Mouse (Mus musculus) heart, embryonic 16.5 days (tissue): ENCODE data around the gene Elmo1. TPM values are rescaled to one million over a fixed set of nuclear protein-coding genes. Genes with fewer than 3 reads are reported as not detected.

Experiments
- ATAC-seq: fragments of 200-750 bp; cut with Nextera tagmentation; replicated peaks from 2 replicates; pipeline ENCODE4 v1.8.0; 2017; ENCODE audit warnings: moderate number of reproducible peaks; ENCODE audit not compliant: insufficient read depth, low FRiP score; ENCODE audit errors: extremely low read depth
- H3K27ac ChIP-seq: fragments of 300-500 bp; sonication (generic); 2 replicates; pipeline ENCODE4 v1.5.1; 2014; ENCODE audit warnings: mild to moderate bottlenecking, low read length, control low read depth, moderate library complexity
- H3K27me3 ChIP-seq: fragments of 300-500 bp; sonication (generic); 2 replicates; pipeline ENCODE4 v1.6.1; 2014; ENCODE audit warnings: low read length, mixed read lengths; ENCODE audit not compliant: control insufficient read depth, insufficient read depth
- H3K36me3 ChIP-seq: fragments of 300-500 bp; sonication (generic); 2 replicates; pipeline ENCODE4 v1.6.1; 2014; ENCODE audit not compliant: control insufficient read depth, insufficient read depth
- H3K4me1 ChIP-seq: fragments of 300-500 bp; sonication (generic); 2 replicates; pipeline ENCODE4 v1.6.1; 2014; ENCODE audit warnings: low read length, mixed read lengths; ENCODE audit not compliant: control insufficient read depth, insufficient read depth
- H3K4me2 ChIP-seq: fragments of 300-500 bp; sonication (generic); 2 replicates; pipeline ENCODE4 v1.6.1; 2014; ENCODE audit warnings: low read depth, mild to moderate bottlenecking, control low read depth, low read length
- H3K4me3 ChIP-seq: fragments of 300-500 bp; sonication (generic); 2 replicates; pipeline ENCODE4 v1.5.1; 2014; ENCODE audit warnings: mild to moderate bottlenecking, control low read depth, low read length
- H3K9ac ChIP-seq: fragments of 300-500 bp; sonication (generic); 2 replicates; pipeline ENCODE4 v1.6.1; 2014; ENCODE audit warnings: low read length, control low read depth
- H3K9me3 ChIP-seq: fragments of 300-500 bp; sonication (generic); replicated peaks from 2 replicates; pipeline ENCODE4 v1.6.1; 2016; ENCODE audit warnings: low read length; ENCODE audit not compliant: control insufficient read depth
- WGBS: fragments of 180-500 bp; shearing (Covaris S2); extraction: QIAGEN DNeasy Blood & Tissue Kit; methylation state at CpG from one replicate; pipeline ENCODE4 v1.1.7; 2014; 5-methylcytosine and 5-hydroxymethylcytosine counted together
- polyA plus RNA-seq: library from polyadenylated mRNA; unstranded; fragments of >200 nt; fragmentation: Nextera tagmentation; extraction: Ambion mirVana; gene quantifications from 2 replicates; pipeline ENCODE4 v1.2.1, GENCODE M21; 2015

Gene Elmo1
- polyA plus RNA-seq, 1 experiment from 2014 or later = 17.7 TPM

DNA sequence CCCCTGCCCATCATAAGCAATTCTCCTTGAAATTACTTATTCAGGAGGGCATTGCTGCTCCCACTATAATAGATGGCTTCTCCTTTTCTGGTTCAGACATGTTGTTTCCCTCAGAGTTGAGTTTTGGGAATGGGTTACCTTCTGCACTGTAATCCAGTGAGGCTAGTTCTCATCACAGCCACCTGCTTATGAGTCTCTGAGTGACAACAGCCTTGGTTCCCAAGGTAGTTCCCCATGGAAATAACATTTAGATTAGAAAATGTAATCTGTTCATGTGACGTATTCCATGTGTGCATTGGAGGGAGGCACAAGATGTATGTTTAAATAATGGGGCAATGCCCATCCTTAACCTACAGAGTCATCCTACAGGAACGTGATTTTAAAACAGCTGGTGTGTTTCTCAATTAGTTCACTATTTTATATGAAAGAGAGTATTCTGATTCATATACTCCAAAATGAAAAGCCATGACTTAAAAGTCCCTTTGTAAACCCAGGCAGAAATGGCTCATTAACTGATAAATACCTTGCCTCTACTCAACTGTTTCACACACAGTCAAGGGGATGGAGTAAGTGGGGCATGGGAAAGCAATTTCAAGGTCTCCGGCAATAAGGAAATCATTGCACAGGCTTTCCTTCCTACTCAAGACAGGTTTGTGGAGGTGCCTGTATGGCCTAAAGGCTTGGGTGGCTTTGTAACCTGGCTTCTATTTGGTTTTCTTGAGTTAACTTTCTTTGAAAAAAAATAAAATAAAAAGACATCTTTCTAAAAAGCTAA lies 302.6 kb downstream of the Elmo1 start:
- no peak overlapping the region for H3K4me3 ChIP-seq
- no peaks in the 10 kb centered on the region for H3K4me1 ChIP-seq
- no peak overlapping the region for H3K9ac ChIP-seq
- no peaks in the 10 kb centered on the region for H3K27me3 ChIP-seq
- no peak for ATAC-seq
- H3K9me3 ChIP-seq = no peaks in the 10 kb centered on the region
- H3K27ac ChIP-seq = no peak overlapping the region
- H3K4me2 ChIP-seq = no peak overlapping the region
- H3K36me3 ChIP-seq = no peaks in the 10 kb centered on the region
- WGBS = 80% methylated on average over 3 of the region's 3 CpGs

DNA sequence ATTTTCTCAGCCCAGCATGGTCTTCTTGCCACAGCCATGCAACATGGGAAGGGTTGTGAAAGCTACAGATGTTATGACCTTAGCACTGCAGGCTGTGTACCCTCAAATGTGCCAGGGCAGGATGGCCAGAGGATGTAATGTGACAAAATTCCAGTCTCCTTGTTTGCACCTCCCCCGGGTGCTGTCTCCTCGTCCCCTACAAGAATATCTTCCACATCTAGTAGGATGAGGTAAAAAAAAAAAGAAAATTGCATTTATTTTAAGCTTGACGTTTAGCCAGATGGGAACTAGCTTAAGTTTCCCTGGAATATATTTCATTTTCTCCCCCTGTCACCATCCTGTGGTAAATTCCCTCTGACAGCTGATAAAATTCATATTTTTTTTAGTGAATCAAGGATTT lies 307.3 kb downstream of the Elmo1 start:
- WGBS = 70% methylated on average over 3 of the region's 3 CpGs
- Histone ChIP-seq H3K27ac (no peak overlapping the region), H3K9ac (no peak overlapping the region), H3K27me3 (no peaks in the 10 kb centered on the region), H3K4me3 (no peak overlapping the region), H3K36me3 (no peaks in the 10 kb centered on the region), H3K4me1 (no peaks in the 10 kb centered on the region), H3K9me3 (no peaks in the 10 kb centered on the region), H3K4me2 (no peak overlapping the region)
- no peak for ATAC-seq

DNA sequence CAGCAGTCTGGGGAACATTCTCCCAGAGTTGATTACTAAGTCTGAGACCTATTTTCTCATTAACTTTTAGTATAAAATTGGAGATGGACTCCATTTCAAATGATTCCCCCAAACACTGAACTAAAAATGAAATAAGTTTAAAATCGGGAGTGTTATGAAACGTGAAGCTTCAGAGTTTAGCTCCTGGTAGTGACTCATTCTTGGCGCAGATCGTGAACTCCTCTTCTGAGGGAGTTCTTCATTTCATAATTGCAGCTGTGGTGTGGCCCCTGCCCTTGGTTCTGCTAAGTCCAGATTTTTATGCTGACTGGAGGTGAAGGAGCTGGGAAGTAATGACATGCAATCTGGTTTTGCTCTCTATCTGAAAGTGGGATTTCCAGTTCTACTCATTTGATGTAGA lies 307.9 kb downstream of the Elmo1 start:
- Histone ChIP-seq H3K4me3 (no peak overlapping the region), H3K27me3 (no peaks in the 10 kb centered on the region), H3K27ac (no peak overlapping the region), H3K9me3 (no peaks in the 10 kb centered on the region), H3K9ac (no peak overlapping the region), H3K36me3 (no peaks in the 10 kb centered on the region), H3K4me2 (no peak overlapping the region), H3K4me1 (no peaks in the 10 kb centered on the region)
- no peak for ATAC-seq
- WGBS = 90% methylated on average over 4 of the region's 4 CpGs

DNA sequence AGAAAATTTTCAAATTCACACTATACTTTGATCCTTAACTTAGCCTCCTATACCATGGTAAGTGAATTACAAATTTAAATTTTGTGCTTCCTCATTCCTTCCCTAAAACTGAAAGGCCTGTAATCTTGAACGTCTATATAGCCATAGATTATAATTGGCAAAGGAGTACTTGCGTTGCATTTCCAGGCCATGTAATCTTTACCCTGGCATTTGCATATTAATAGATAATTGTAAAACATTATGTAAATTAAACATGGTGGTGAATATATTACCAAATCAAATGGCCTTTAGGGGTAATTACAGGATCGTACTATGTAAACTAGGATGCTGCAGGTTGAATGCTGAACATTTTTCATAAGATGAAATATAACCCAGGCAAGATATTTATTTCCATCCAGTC lies 314.1 kb downstream of the Elmo1 start:
- WGBS = 81% methylated on average over 3 of the region's 3 CpGs
- H3K9ac ChIP-seq = no peak overlapping the region
- no peak overlapping the region for H3K4me2 ChIP-seq
- ATAC-seq = no peak
- H3K4me3 ChIP-seq = no peak overlapping the region
- H3K27ac ChIP-seq = no peak overlapping the region
- no peaks in the 10 kb centered on the region for H3K4me1 ChIP-seq
- H3K36me3 ChIP-seq = no peaks in the 10 kb centered on the region
- H3K27me3 ChIP-seq = no peaks in the 10 kb centered on the region
- no peaks in the 10 kb centered on the region for H3K9me3 ChIP-seq

DNA sequence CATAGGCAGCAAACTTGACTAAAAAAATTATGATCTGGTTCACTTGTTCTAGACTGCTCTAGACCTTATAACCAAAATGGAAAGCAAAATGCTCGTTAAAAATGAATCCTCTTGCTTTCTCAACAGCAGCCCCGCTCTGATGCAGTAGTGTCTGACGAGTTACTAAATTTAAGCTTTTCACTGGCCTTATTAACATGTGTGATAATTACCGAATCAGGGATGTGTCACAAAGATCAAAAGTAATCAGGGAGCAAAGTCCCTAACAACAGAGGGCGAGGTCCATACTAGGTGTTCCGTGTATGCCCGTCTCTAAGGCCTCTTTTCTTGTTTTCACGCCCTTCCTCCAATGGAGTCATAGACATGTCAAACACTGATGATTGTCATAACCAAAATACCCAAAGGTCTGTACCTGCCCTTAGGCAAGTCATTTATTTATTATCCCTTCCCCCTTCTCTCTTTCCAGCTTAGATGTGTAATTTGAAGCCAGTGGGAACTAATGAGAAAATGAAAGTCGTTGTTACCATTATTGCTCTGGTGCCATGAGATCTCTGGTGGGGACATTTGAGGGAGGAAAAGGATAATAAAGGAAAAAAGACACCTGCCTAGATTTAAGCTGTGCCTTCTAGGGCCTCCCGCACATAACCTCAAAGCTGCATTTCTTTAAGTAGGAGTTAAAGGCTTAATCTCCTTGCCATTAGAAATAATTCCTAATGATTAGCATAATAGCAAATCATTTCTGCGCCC lies 316.2 kb downstream of the Elmo1 start:
- ATAC-seq = no peak
- Histone ChIP-seq H3K9me3 (no peaks in the 10 kb centered on the region), H3K4me3 (no peak overlapping the region), H3K4me1 (no peaks in the 10 kb centered on the region), H3K27ac (no peak overlapping the region), H3K27me3 (no peaks in the 10 kb centered on the region), H3K36me3 (no peaks in the 10 kb centered on the region), H3K4me2 (no peak overlapping the region), H3K9ac (no peak overlapping the region)
- WGBS = 86% methylated on average over 11 of the region's 11 CpGs

GRCm38 (mm10) chr13:20410306-20411101 lies 320.1 kb downstream of the Elmo1 start:
- no peaks in the 10 kb centered on the region for H3K36me3 ChIP-seq
- no peak for ATAC-seq
- no peaks in the 10 kb centered on the region for H3K4me1 ChIP-seq
- WGBS = 85% methylated on average over 9 of the region's 9 CpGs
- no peaks in the 10 kb centered on the region for H3K9me3 ChIP-seq
- H3K4me3 ChIP-seq = no peak overlapping the region
- no peak overlapping the region for H3K9ac ChIP-seq
- H3K4me2 ChIP-seq = no peak overlapping the region
- no peaks in the 10 kb centered on the region for H3K27me3 ChIP-seq
- no peak overlapping the region for H3K27ac ChIP-seq

DNA sequence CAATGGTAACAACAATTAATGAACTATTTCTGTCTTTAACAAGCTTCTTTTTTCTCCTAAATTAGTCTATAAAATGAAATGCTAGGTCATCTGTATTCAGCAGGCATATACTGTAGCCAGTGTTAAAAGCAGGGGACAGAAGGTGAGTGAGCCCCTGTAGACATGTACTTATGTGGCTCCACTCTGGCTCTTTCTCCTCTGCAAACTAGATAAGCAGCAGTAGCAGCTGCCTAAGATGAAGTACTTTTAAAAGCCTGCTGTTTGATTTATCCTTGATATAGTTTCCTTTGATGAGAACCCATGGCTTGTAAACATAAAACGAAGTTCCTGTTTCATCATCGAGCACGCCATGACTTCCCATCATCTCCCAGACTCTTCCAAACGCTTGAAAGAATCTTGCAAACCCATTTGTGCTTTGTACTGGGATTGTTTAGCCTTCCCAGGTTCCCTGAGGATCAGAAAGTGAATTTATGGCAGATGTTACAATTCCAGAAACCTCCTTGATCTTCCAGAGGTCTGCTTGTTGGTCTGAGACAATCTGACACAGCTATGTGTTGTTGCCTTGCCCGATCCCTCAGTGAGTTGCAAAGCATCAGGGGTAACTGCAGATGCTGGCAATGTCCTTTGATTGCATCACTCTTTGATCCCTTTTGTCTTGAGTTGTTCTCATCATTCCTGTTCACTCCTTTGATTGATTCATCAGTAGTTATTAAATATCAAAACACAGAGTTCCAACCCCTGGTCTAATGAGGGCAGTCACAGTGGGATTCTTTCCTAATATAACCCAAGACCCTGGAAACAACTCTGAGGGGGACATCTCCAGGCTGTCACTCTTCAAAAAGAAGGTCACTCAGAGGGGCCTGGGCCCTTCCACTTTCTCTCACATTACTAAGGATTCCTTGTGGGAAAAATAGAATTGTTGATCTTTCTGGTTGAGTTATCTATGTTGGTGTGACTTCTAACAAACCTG lies 326.6 kb downstream of the Elmo1 start:
- H3K9me3 ChIP-seq = no peaks in the 10 kb centered on the region
- WGBS = 63% methylated on average over 5 of the region's 5 CpGs
- H3K27me3 ChIP-seq = no peaks in the 10 kb centered on the region
- no peak overlapping the region for H3K4me2 ChIP-seq
- H3K9ac ChIP-seq = no peak overlapping the region
- ATAC-seq = no peak
- no peaks in the 10 kb centered on the region for H3K36me3 ChIP-seq
- H3K4me3 ChIP-seq = no peak overlapping the region
- no peaks in the 10 kb centered on the region for H3K4me1 ChIP-seq
- no peak overlapping the region for H3K27ac ChIP-seq

DNA sequence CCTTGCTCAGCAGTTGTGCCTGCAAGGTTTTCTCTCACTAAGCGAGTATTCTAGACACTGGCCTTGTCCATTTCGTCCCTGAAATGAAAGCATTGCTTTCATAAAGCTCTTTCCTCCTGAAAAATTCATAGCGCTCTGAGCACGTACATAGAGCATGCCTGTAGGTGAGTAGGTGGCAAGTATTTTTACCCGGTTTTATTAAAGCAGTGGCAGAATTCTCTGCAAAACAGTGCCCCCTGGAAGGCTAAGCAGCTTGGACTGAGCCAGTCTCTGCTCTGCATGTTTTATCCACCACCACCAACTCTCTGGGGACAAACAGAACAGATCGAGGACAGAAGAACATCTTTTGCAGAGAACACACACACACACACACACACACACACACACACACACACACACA lies 340.6 kb downstream of the Elmo1 start:
- no peak overlapping the region for H3K4me3 ChIP-seq
- H3K36me3 ChIP-seq = no peaks in the 10 kb centered on the region
- no peak overlapping the region for H3K9ac ChIP-seq
- H3K27me3 ChIP-seq = no peaks in the 10 kb centered on the region
- ATAC-seq = no peak
- H3K9me3 ChIP-seq = no peaks in the 10 kb centered on the region
- WGBS = 82% methylated on average over 6 of the region's 6 CpGs
- H3K27ac ChIP-seq = no peak overlapping the region
- no peak overlapping the region for H3K4me2 ChIP-seq
- H3K4me1 ChIP-seq = peaks cover 12% of the 10 kb centered on the region
